Mouse (Mus musculus) MEL (cell line): ENCODE results near the gene Inpp5a. TPM values are rescaled to one million over a fixed set of nuclear protein-coding genes. Genes with fewer than 3 reads are reported as not detected.

ENCODE experiments used
- DNase-seq: peaks from one replicate; pipeline ENCODE4 v3.0.0; 2011; ENCODE audit warnings: low read depth, low spot score
- H3K27ac ChIP-seq: 2 replicates; pipeline ENCODE4 v1.5.1; 2012; ENCODE audit warnings: low read depth, mild to moderate bottlenecking, control low read depth, low read length, moderate library complexity; ENCODE audit not compliant: control insufficient read depth
- H3K27me3 ChIP-seq, 2 experiments: fragments of 150-350 bp in 1 of 2; sonication (generic) in 1 of 2; 2 replicates each; pipeline ENCODE4 v1.6.1; 2012; ENCODE audit warnings: low read length in 2 of 2, mild to moderate bottlenecking in 2 of 2, improper control_type of control experiment in 1 of 2, moderate library complexity in 1 of 2; ENCODE audit not compliant: insufficient read depth in 2 of 2, control insufficient read depth in 1 of 2
- H3K36me3 ChIP-seq, 2 experiments: 2 replicates each; pipeline ENCODE4 v1.6.1; 2012 to 2014; ENCODE audit warnings: low read length in 2 of 2, improper control_type of control experiment in 1 of 2, inconsistent platforms in 1 of 2, mild to moderate bottlenecking in 1 of 2; ENCODE audit not compliant: insufficient read depth in 2 of 2, control insufficient read depth in 1 of 2
- H3K4me1 ChIP-seq, 2 experiments: fragments of 150-350 bp in 1 of 2; sonication (generic) in 1 of 2; 2 replicates each; pipeline ENCODE4 v1.6.1; 2012; ENCODE audit warnings: low read length in 2 of 2, improper control_type of control experiment in 1 of 2, mild to moderate bottlenecking in 1 of 2; ENCODE audit not compliant: insufficient read depth in 2 of 2, control insufficient read depth in 1 of 2
- H3K4me3 ChIP-seq, 2 experiments: fragments of 150-350 bp in 1 of 2; sonication (generic) in 1 of 2; 2 replicates each; pipeline ENCODE4 v1.5.1; 2012; ENCODE audit warnings: low read depth in 2 of 2, low read length in 2 of 2, mild to moderate bottlenecking in 2 of 2, moderate library complexity in 2 of 2, control low read depth in 1 of 2, improper control_type of control experiment in 1 of 2; ENCODE audit not compliant: control insufficient read depth in 1 of 2, insufficient read depth in 1 of 2
- H3K79me2 ChIP-seq: 2 replicates; pipeline ENCODE4 v1.6.1; 2012; ENCODE audit warnings: mild to moderate bottlenecking, low read length, moderate library complexity; ENCODE audit not compliant: control insufficient read depth, poor library complexity, insufficient read depth
- H3K9ac ChIP-seq: 2 replicates; pipeline ENCODE4 v1.6.1; 2012; ENCODE audit warnings: low read depth, mild to moderate bottlenecking, control low read depth, low read length, moderate library complexity; ENCODE audit not compliant: control insufficient read depth, poor library complexity, severe bottlenecking
- H3K9me3 ChIP-seq: fragments of 150-350 bp; sonication (generic); replicated peaks from 2 replicates; pipeline ENCODE4 v1.6.1; 2012; ENCODE audit warnings: mild to moderate bottlenecking, low read length, improper control_type of control experiment, moderate library complexity; ENCODE audit not compliant: insufficient read depth
- CHD1 ChIP-seq: IDR thresholded peaks from 2 replicates; pipeline ENCODE4 v1.6.1; 2012; ENCODE audit warnings: low read depth, mild to moderate bottlenecking, inconsistent platforms, low read length, improper control_type of control experiment
- CHD2 ChIP-seq: IDR thresholded peaks from 2 replicates; pipeline ENCODE4 v1.6.1; 2011; ENCODE audit warnings: low read length, improper control_type of control experiment
- CTCF ChIP-seq, 3 experiments: IDR thresholded peaks in 2 of 3; conservative IDR thresholded peaks in 1 of 3; 2 replicates each; pipeline ENCODE4 v1.5.1; 2011 to 2012; ENCODE audit warnings: low read length in 3 of 3, low read depth in 2 of 3, mild to moderate bottlenecking in 2 of 3, improper control_type of control experiment in 1 of 3, inconsistent platforms in 1 of 3, mixed read lengths in 1 of 3, moderate library complexity in 1 of 3; ENCODE audit not compliant: control insufficient read depth in 1 of 3, insufficient read depth in 1 of 3, poor library complexity in 1 of 3, severe bottlenecking in 1 of 3
- EP300 ChIP-seq, 2 experiments: IDR thresholded peaks; 2 replicates each; pipeline ENCODE4 v1.6.1; 2011; ENCODE audit warnings: improper control_type of control experiment in 2 of 2, low read length in 2 of 2, low read depth in 1 of 2, mild to moderate bottlenecking in 1 of 2
- JUND ChIP-seq: IDR thresholded peaks from 2 replicates; pipeline ENCODE4 v1.6.1; 2011; ENCODE audit warnings: low read depth, mild to moderate bottlenecking, improper control_type of control experiment, low read length
- KAT2A ChIP-seq: conservative IDR thresholded peaks from 2 replicates; pipeline ENCODE4 v1.6.1; 2012; ENCODE audit warnings: low read depth, low read length, improper control_type of control experiment, inconsistent platforms
- MAFK ChIP-seq: IDR thresholded peaks from 2 replicates; pipeline ENCODE4 v1.6.1; 2011; ENCODE audit warnings: low read depth, mild to moderate bottlenecking, low read length, improper control_type of control experiment, borderline replicate concordance
- MAZ ChIP-seq: IDR thresholded peaks from 2 replicates; pipeline ENCODE4 v1.6.1; 2012; ENCODE audit warnings: low read depth, mild to moderate bottlenecking, inconsistent platforms, low read length, improper control_type of control experiment
- MYB ChIP-seq: IDR thresholded peaks from 2 replicates; pipeline ENCODE4 v1.6.1; 2011; ENCODE audit warnings: mild to moderate bottlenecking, low read depth, low read length, improper control_type of control experiment
- MYC ChIP-seq: IDR thresholded peaks from 2 replicates; pipeline ENCODE4 v1.6.1; 2011; ENCODE audit warnings: low read depth, mild to moderate bottlenecking, low read length, improper control_type of control experiment, moderate library complexity
- RAD21 ChIP-seq: IDR thresholded peaks from 2 replicates; pipeline ENCODE4 v1.6.1; 2011; ENCODE audit warnings: mild to moderate bottlenecking, low read depth, low read length, improper control_type of control experiment
- RCOR1 ChIP-seq: IDR thresholded peaks from 2 replicates; pipeline ENCODE4 v1.6.1; 2012; ENCODE audit warnings: low read depth, mild to moderate bottlenecking, inconsistent platforms, low read length, improper control_type of control experiment
- TCF12 ChIP-seq: IDR thresholded peaks from 2 replicates; pipeline ENCODE4 v1.6.1; 2014; ENCODE audit warnings: low read depth, mild to moderate bottlenecking, inconsistent platforms, low read length, improper control_type of control experiment, moderate library complexity
- UBTF ChIP-seq: IDR thresholded peaks from 2 replicates; pipeline ENCODE4 v1.6.1; 2012; ENCODE audit warnings: low read depth, mild to moderate bottlenecking, inconsistent platforms, low read length, improper control_type of control experiment, moderate library complexity, borderline replicate concordance; ENCODE audit not compliant: insufficient read depth
- USF1 ChIP-seq: IDR thresholded peaks from 2 replicates; pipeline ENCODE4 v1.6.1; 2014; ENCODE audit warnings: low read depth, mild to moderate bottlenecking, inconsistent platforms, low read length, improper control_type of control experiment, moderate library complexity
- USF2 ChIP-seq, 2 experiments: IDR thresholded peaks; 2 replicates each; pipeline ENCODE4 v1.6.1; 2011 to 2012; ENCODE audit warnings: improper control_type of control experiment in 2 of 2, low read length in 2 of 2, borderline replicate concordance in 1 of 2, inconsistent platforms in 1 of 2, low read depth in 1 of 2, mild to moderate bottlenecking in 1 of 2; ENCODE audit not compliant: insufficient read depth in 1 of 2
- polyA plus RNA-seq, 2 experiments: library from polyadenylated mRNA; stranded (reverse) in 1 of 2; unstranded in 1 of 2; fragments of >175 nt in 1 of 2; fragments of >200 nt in 1 of 2; gene quantifications; 2 replicates each; pipeline versions ENCODE4 v1.2.1 to v1.2.4; 2012; ENCODE audit warnings: low replicate concordance in 2 of 2, low read depth in 1 of 2; ENCODE audit not compliant: insufficient read length in 2 of 2, insufficient read depth in 1 of 2, missing spikeins in 1 of 2
- total RNA-seq: library from RNA; depleted of rRNA; stranded (reverse); fragments of 300-350 nt; gene quantifications from 2 replicates; pipeline ENCODE4 v1.2.3, GENCODE M21; 2012

Gene Inpp5a
- total and polyA plus RNA-seq, 3 experiments, result 5.7 to 14.4 TPM; not detected in 1

DNA sequence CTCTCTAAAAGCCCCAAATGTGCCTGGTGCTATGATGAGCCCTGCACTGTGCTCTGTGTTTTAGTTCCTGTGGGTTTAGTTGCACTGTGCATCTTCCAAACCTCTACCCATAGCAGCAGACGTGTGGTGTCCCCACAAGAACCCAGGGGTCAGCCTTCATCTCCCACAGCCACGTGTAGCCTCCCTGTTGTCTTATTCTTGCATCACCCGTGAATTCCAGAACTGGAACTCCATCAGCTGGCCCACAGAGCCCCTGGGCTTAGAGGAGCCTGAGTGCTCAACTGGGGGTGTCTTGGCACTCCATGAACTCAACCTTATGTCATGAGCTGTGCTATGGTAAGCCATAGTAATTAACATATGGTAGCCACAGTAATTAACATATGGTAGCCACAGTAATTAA is 129.4 kb downstream of the Inpp5a start:
- Histone ChIP-seq H3K4me3 (no peak overlapping the region), H3K27ac (no peak overlapping the region), H3K9me3 (no peaks in the 10 kb centered on the region), H3K36me3 (no peaks in the 10 kb centered on the region), H3K4me1 (no peaks in the 10 kb centered on the region), H3K79me2 (no peaks in the 10 kb centered on the region), H3K27me3 (no peaks in the 10 kb centered on the region), H3K9ac (no peak overlapping the region)
- no peak for DNase-seq
- TF ChIP-seq CHD1, result no peak
- TF ChIP-seq CHD2, result no peak

DNA sequence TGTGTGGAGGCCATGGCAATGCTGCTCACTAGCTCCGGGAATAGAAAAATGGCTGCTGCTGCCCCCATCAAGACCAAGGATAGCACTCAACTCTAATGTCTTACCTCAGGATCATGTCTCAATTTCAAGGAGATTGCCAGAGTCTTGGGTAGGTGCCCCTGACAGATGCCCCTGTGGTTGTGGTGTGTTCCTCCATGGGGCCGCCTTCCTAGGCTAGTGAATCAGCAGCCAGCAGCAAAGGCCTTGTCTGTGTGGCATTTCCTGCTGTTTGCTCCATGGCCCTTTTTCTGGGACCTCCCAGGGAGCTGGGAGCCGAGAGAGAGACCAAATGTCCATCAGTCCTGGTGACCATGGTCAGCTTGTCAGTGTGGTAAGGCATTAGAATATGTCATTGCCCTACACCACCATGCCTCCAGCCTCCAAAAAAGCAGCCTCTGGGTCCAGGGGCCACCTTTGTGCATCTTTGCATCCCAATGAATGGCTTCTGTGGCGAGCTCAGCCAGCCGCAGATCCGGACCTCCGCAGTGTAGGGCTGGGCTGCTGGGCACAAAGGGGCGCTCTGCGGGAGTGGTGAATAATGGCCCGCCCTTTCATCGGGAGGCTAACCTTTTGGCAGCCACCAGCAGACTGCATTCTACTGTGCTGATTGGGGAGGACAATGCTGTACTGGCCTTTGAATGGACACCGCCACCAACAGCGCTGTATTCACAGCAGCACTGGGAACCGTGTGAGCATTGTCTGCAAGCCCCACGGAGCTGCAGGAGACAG is 139.6 kb downstream of the Inpp5a start:
- H3K4me1 ChIP-seq, result no peaks in the 10 kb centered on the region
- no peaks in the 10 kb centered on the region; a peak in 1 of 4 replicates for H3K36me3 ChIP-seq
- no peaks in the 10 kb centered on the region for H3K27me3 ChIP-seq
- no peak overlapping the region for H3K4me3 ChIP-seq
- H3K9me3 ChIP-seq, result no peaks in the 10 kb centered on the region
- DNase-seq, result no peak
- H3K9ac ChIP-seq, result no peak overlapping the region
- no peak overlapping the region for H3K27ac ChIP-seq
- no peaks in the 10 kb centered on the region for H3K79me2 ChIP-seq
- TF ChIP-seq EP300 (IDR thresholded peaks at IDR 0.05; ENCODE audit: low read depth in 1 of 2, low read length in 2 of 2), result no peak
- TF ChIP-seq JUND, result no peak
- no peak for TF ChIP-seq USF2 (IDR thresholded peaks at IDR 0.05; ENCODE audit: borderline replicate concordance in 1 of 2, insufficient read depth in 1 of 2, low read depth in 1 of 2, low read length in 2 of 2)
- TF ChIP-seq MYC, result no peak

DNA sequence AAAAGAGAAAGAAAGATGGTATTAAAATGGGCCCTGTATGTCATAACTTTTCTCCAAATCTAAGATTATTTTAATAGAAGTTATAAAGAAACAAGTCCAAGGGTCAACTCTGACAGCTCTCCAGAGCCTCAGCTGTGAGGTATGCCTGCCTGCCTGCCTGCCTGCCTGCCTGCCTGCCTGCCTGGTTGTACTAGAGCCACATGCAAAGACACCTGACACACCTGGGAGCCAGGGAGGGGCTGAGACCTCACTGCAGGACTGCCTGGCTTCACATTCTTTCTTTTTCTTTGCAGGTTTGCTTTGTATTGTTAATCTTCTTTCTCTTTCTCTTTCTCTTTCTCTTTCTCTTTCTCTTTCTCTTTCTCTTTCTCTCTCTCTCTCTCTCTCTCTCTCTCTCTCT is 140.3 kb downstream of the Inpp5a start:
- no peak for TF ChIP-seq RAD21
- TF ChIP-seq UBTF, result no peak
- no peak for TF ChIP-seq MAZ
- TF ChIP-seq CTCF (IDR thresholded peaks at IDR 0.05 in 2 of 3, conservative IDR thresholded peaks at IDR 0.05 in 1 of 3; ENCODE audit: control insufficient read depth in 1 of 3, insufficient read depth in 1 of 3, low read depth in 2 of 3, low read length in 3 of 3, poor library complexity in 1 of 3, severe bottlenecking in 1 of 3), result no peak
- TF ChIP-seq TCF12, result no peak
- no peak for TF ChIP-seq USF1
- TF ChIP-seq CHD1, result no peak
- TF ChIP-seq MYB, result no peak
- no peak for TF ChIP-seq RCOR1
- no peak for TF ChIP-seq KAT2A
- TF ChIP-seq MAFK, result no peak
- H3K4me3 ChIP-seq, result no peak overlapping the region
- H3K9ac ChIP-seq, result no peak overlapping the region
- H3K4me1 ChIP-seq, result no peaks in the 10 kb centered on the region
- DNase-seq, result no peak
- no peaks in the 10 kb centered on the region for H3K9me3 ChIP-seq
- H3K27me3 ChIP-seq, result no peaks in the 10 kb centered on the region
- H3K79me2 ChIP-seq, result no peaks in the 10 kb centered on the region
- no peaks in the 10 kb centered on the region; a peak in 1 of 4 replicates for H3K36me3 ChIP-seq
- H3K27ac ChIP-seq, result no peak overlapping the region
